Mouse (Mus musculus) E14TG2a.4 (cell line): ENCODE measurements around the gene Mtus2.

Experiments used
- CTCF ChIP-seq: conservative IDR thresholded peaks from 2 replicates; pipeline ENCODE4 v1.5.1; 2014; ENCODE audit warnings: low read length
- NANOG ChIP-seq: IDR thresholded peaks from 2 replicates; pipeline ENCODE4 v1.6.1; 2014; ENCODE audit warnings: borderline replicate concordance, low read length, mixed read lengths
- POU5F1 ChIP-seq: IDR thresholded peaks from 2 replicates; pipeline ENCODE4 v1.6.1; 2014; ENCODE audit warnings: low read length, borderline replicate concordance

DNA sequence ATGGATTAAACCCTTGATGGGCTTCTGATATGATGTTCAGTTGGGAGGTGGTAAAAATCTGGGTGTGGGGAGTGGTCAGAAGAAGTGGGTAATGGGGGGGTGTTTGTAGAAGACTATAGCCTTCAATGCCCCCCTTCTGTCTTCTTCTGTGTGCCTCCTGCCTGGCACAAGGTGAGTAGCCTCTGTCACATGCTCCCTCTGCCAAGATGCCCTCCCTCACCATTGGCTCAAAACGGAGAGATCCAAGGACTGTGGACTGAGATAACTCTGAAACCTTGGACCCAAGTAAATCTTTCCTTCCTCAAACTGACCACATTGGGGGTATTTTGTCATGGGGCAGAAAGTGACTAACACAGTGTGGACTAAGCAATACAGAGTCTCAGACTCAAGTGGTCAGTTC, 99.7 kb downstream of the Mtus2 start:
- TF ChIP-seq CTCF, result no peak
- TF ChIP-seq POU5F1, result no peak
- no peak for TF ChIP-seq NANOG
